Mouse (Mus musculus): ENCODE data around the gene Cfap299. TPM values are rescaled to one million over a fixed set of nuclear protein-coding genes. Genes with fewer than 3 reads are reported as not detected.
"Not testable (repeated sequence)": the region's sequence is repeated elsewhere in the genome, so short reads cannot be mapped to it uniquely, and the experiment has no call there.

Gene Cfap299
- total RNA-seq (2021) = not detected
- long read RNA-seq, experiment 1 = 0 reads
- long read RNA-seq, experiment 2, partial matches to known transcripts = 0 of 1 reads
- long read RNA-seq, experiment 2, other reads (novel, unspliced or antisense) = 1 of 1 reads

DNA sequence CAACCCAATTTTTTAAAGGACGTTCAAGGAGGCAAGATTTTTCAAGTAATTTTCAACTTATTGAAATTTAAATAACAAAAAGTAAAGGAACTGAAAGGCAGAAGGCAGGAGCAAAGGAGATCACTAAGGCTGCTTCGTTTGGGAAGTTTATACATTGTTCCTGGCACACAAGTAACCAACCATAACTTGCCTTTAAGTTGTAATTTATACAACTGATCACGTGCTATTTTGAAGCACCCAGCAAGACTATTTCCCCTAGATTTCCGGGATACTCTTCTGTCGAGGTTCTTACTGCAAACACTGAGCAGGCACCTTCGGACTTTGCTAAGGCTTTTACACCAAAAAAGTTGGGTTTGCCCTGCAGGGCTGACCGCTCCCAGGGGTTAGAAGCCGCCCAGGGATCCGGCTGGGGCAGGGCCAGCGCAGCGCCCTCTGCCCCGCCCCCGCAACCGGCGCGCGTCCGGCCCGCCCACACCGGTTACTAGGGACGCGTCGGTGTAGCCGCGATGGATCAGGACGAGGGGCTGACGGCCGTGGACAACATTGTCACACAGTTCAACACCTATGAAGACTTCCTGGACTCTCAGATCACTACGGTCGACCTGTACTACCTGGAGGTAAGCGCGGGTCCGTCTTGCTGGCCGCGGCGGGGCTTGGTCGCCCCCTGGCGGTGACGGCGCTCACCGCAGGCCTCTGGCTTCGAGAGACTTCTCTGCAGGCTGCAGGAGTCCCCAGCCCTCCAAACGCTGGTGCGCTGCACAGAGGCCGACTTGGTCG, at the start of gene Cfap299:
Gene Cfap299, plus strand, starts transcription at position 457 of the 777 bp plus-strand sequence.
- DNase-seq = peak; percentile 92

- DNase-seq = no peak
Measured at GRCm38 (mm10) chr5:98281993-98282392, 47.1 kb upstream of the Cfap299 start.

DNA sequence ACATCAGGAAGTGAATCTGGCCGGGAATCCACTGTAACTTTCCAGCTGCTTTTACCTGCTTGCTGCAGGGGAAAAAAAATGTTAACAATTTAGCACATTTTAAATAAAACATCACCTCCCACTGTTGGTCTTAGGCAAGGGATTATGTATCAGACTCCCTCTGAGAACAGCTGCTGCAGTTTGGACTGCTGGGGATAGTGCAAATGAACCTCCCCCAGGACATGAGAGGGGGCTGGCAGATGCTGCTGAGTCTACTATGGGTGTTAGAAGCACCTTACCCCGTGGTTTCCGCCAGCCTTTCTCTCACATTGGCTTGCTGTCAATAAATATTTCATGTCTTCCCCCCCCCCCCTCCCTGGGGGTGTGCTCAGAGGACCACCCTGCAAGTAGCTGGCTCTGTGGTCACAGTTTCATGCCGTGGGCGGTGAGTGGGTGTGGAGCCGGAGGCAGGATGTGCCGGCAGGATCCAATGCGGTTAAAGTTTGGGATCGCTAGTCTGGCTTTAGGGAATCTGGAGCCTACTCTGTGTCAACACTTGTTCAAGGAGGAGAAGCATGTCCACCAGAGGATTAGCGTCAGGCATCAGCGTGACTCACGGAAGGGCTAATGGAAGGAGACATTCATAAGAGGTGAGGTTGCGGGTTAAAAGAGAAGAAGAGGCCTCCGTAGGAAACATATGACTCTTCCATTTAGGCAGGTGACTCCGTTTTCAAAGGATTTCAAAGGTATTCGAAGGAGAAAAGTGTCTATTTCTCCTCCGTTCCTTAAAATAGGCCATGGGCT, 45.2 kb upstream of the Cfap299 start:
- DNase-seq = no peak

- DNase-seq = no peak
Measured at GRCm38 (mm10) chr5:98290642-98291041, 38.5 kb upstream of the Cfap299 start.

GRCm38 (mm10) chr5:98292388-98293048, 36.6 kb upstream of the Cfap299 start:
- no peak for DNase-seq

DNA sequence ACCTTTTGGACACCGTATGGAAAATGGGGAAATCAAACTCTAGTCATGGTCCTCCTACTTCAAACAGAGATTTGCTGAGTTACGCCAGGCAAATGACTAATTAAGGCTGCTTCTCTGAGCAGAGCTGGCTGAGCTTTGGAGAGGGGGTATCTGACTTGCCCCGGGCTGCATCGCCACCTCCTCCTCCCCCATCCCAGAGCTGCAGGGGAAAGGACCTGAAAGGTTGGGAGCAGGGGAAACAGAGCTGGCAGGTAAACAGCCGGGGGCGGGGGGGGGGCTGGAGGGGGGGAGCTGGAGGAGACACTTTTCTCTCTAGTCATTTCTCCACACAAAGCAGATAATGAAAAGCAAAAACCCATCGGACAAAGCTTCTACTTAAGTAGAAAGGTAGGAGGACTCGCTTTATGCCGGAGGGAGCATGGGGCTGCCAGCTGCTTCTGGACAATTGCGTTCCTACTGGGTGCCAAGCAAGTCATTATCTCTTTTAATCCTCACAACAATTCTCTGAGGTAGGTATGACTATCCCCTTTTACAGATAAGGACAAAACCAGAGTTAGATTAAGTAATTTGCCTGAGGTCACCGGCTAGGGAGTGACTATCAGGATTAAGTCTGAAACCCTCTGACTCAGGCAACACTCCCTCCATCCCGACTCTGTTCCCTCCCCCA, 35.9 kb upstream of the Cfap299 start:
- no peak for DNase-seq

DNA sequence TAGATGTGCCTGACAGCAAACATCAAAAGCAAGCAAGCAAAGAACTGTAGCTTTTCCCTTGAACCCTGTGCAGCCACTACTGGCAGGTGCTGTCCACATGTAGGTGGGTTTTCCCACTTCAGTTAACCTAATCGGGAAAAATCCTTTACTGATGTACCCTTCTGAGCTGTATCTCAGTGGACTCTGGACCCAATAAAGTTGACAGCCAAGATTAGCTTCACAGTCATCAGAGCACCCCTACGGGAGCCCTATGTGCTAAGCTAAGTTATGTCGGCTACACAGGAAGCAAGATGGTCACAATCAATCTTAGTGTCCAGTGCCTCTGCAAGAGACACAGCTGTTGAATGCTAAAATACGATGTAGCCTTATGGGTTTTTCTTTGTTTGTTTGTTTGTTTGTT, 29.0 kb upstream of the Cfap299 start:
- no peak for DNase-seq

DNA sequence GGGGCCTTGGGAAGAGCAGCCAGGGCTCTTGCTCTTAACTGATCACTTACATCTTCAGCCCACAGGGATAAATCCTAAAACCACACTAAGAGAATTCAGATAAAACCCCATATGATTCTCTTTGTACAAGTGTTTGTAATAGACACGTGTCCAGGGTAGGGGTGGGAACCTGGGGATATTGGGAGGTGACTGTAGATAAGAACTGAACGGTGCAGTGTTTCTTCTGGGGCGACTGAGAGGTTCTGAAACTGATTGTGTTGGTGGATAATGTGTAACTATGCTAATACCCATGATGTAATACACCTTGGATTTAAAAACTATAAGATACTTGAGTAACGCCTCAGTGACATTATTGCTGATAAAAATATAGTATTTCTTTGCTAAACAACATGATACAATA, 23.4 kb upstream of the Cfap299 start:
- DNase-seq = no peak

DNA sequence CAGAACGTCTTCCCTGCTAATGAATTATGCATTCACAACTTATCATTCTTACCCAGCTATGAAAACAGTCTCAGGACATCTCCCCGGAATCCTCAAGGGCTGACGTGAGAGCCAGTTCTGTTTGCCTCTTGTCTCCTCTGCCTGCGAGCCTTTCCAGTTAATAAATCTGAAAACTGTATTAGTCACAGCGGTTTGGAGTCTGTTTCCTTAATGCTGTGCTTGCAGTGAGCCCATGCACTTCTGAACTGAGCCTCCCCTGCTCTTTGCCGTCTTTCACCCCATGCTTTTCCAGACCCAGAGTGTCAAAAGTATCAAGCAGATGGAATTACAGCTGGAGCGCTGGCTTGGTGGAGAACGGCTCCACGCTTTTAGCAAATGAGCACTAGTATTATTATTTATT, 22.6 kb upstream of the Cfap299 start:
- no peak for DNase-seq

GRCm38 (mm10) chr5:98326625-98327024, 2.5 kb upstream of the Cfap299 start:
- DNase-seq = no peak

- DNase-seq = not testable (repeated sequence)
Measured at GRCm38 (mm10) chr5:98343751-98344150, 14.6 kb downstream of the Cfap299 start.

- DNase-seq = no peak
Measured at GRCm38 (mm10) chr5:98344581-98344980, 15.5 kb downstream of the Cfap299 start.

- no peak for DNase-seq
Measured at GRCm38 (mm10) chr5:98346067-98346466, 17.0 kb downstream of the Cfap299 start.

DNA sequence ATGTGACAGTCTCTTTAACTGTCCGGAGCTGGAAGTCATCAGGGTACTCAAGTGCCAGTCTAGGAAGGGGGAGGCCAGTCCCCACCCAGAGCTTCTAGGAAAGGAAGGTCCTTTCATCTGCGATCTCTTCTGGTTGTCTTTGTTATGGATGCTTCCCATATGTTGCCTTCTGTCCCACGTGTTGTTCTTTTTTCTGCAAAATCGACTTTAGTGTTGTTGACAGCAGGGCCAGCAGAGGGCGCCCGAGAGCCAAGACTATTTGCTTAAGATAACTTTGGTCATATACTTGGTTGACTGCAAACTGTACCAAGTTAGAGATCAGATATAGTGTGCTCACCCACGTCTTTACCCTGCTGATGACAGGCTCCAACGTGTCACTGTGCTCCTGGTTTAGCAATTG, 19.5 kb downstream of the Cfap299 start:
- peak; percentile 84 for DNase-seq

- DNase-seq = no peak
Measured at GRCm38 (mm10) chr5:98359912-98360311, 30.8 kb downstream of the Cfap299 start.

DNA sequence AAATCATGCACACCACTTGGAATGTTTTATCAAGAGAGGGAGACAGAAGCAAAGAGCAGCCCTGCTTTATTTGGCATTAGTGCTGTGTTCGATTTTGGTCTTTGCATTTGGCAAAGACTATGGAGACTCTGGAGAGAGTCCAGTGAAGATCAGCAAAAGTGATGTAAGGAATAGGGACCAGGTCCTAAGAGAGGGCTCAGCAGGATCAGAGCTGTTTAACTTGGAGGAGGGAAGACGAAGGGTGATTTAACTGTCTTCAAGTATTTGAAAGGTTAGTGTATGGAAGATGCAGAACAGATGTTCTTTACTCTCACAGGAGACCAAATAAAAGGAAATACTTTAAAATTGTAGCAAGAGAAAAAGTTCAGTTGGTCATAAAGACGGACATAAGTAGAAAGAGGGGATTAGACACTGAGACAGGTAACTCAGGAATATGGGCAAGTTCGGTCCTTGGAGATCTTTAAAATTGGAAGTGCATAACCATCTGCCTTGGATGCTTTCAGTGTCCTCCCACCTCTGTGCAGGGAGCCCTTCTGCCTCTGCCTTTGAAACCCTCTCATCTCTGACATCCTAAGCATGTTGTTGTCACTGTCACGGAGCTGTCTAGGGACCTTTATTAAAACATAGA, 31.8 kb downstream of the Cfap299 start:
- no peak for DNase-seq

- DNase-seq = no peak
Measured at GRCm38 (mm10) chr5:98363428-98363827, 34.3 kb downstream of the Cfap299 start.

GRCm38 (mm10) chr5:98365340-98365739, 36.2 kb downstream of the Cfap299 start:
- DNase-seq = no peak

DNA sequence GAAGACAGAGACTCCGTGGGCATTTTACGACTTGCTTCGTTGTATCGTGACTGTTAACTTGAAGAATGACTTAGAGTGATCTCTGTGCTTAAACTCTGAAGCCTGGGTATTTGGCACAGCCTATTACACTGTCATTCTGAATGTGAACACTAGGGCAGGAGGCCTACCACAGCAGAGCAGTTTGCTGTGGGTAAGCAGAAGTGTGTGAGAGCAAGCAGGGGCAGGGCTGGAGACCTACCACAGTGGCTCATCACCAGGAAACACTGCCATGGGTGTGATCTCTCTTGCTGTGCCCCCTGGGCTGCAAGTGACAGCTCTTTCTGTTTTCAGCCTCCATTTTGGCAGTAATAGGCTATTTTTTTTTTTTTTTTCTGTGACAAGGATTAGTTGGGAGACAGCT, 39.7 kb downstream of the Cfap299 start:
- no peak for DNase-seq

DNA sequence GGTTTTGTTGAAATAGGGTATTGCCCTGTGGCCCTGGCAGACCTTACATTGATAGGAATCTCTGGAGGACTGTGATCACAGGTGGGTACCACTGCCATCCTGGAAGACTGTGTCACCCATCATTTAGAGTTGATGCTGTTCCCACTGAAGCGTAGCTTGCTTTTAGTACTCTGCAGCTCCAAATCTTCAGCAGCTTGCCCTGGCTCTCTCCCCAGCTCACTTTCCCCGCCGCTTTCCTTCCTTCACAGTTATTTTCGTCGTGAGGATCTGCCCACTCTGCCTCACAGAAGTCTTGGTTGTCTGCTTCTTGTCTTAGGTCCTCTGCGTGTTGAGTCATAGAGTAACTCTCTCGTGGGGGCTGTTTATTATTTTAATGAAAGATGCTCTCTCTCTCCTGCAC, 40.3 kb downstream of the Cfap299 start:
- DNase-seq = no peak

- DNase-seq = no peak
Measured at GRCm38 (mm10) chr5:98376058-98376798, 47.1 kb downstream of the Cfap299 start.
